Comparison of ENCODE assay signal across 31 mouse cellular contexts in genomic region chr16:24043779-24044178, GRCm38 (mm10). TPM values are rescaled to one million over a fixed set of nuclear protein-coding genes. Genes with fewer than 3 reads are reported as not detected.
"Had no signal": no experiment of that assay in that cellular context is flagged by ENCODE, and none has a peak within 500 bp of the region (broad histone marks: within the 10 kb centered on the region; RNA-seq: fewer than 3 reads in every experiment).

No protein-coding gene starts in this region.

- H3K27ac ChIP-seq: heart, embryonic 13.5 days; heart, embryonic 15.5 days; hindbrain, embryonic 13.5 days; hindbrain, embryonic 15.5 days; hindbrain, postnatal 0 days; kidney, embryonic 15.5 days; kidney, postnatal 0 days; limb, embryonic 13.5 days; limb, embryonic 15.5 days; liver, embryonic 13.5 days; liver, embryonic 15.5 days had no signal

- DNase-seq: forebrain, postnatal 0 days; gastrocnemius, postnatal 14 days; gastrocnemius, postnatal 36 days; heart, adult 18-20 months; heart, postnatal 14 days; heart, postnatal 36 days; kidney, adult 11 months; kidney, adult 8-10 months; kidney, postnatal 14 days; layer of hippocampus, adult 9-11 months; layer of hippocampus, postnatal 36 days; left cerebral cortex, postnatal 4 days; liver, embryonic 13.5 days had no signal

- H3K27me3 ChIP-seq: heart, embryonic 13.5 days; heart, embryonic 15.5 days; hindbrain, embryonic 13.5 days; hindbrain, embryonic 15.5 days; kidney, embryonic 15.5 days; limb, embryonic 13.5 days; limb, embryonic 15.5 days; liver, embryonic 13.5 days; liver, embryonic 15.5 days had no signal

- H3K9me3 ChIP-seq: heart, embryonic 13.5 days; heart, embryonic 15.5 days; hindbrain, embryonic 13.5 days; hindbrain, embryonic 15.5 days; kidney, embryonic 15.5 days; limb, embryonic 13.5 days; limb, embryonic 15.5 days; liver, embryonic 13.5 days; liver, embryonic 15.5 days had no signal

- H3K4me2 ChIP-seq: heart, embryonic 11.5 days; heart, embryonic 13.5 days; heart, embryonic 15.5 days; hindbrain, embryonic 13.5 days; hindbrain, embryonic 15.5 days; kidney, embryonic 15.5 days; limb, embryonic 13.5 days; limb, embryonic 15.5 days; liver, embryonic 13.5 days; liver, embryonic 15.5 days had no signal

- H3K4me3 ChIP-seq: heart, embryonic 13.5 days; heart, embryonic 15.5 days; hindbrain, embryonic 13.5 days; hindbrain, embryonic 15.5 days; kidney, embryonic 15.5 days; limb, embryonic 13.5 days; limb, embryonic 15.5 days; liver, embryonic 13.5 days; liver, embryonic 15.5 days had no signal

- H3K4me1 ChIP-seq: heart, embryonic 13.5 days; heart, embryonic 15.5 days; hindbrain, embryonic 13.5 days; hindbrain, embryonic 15.5 days; kidney, embryonic 15.5 days; limb, embryonic 13.5 days; limb, embryonic 15.5 days; liver, embryonic 13.5 days; liver, embryonic 15.5 days had no signal

- H3K9ac ChIP-seq: forebrain, postnatal 0 days; heart, embryonic 13.5 days; heart, embryonic 15.5 days; hindbrain, embryonic 13.5 days; hindbrain, embryonic 15.5 days; kidney, embryonic 15.5 days; limb, embryonic 13.5 days; limb, embryonic 15.5 days; liver, embryonic 13.5 days; liver, embryonic 15.5 days had no signal

- ATAC-seq: forebrain, postnatal 0 days; hindbrain, postnatal 0 days; intestine, embryonic 16.5 days had no signal

- H3K36me3 ChIP-seq: heart, embryonic 13.5 days; heart, embryonic 15.5 days; hindbrain, embryonic 13.5 days; hindbrain, embryonic 15.5 days; kidney, embryonic 15.5 days; limb, embryonic 13.5 days; limb, embryonic 15.5 days; liver, embryonic 13.5 days; liver, embryonic 15.5 days had no signal

RNA-seq across cellular contexts. Expression of gene Gm37419, which starts 55.5 kb away (rescaled TPM):
- polyA plus RNA-seq: forebrain, postnatal 0 days; gonadal fat pad, adult 2 months; heart, embryonic 11.5 days; heart, embryonic 13.5 days; heart, embryonic 15.5 days; heart, postnatal 0 days; hindbrain, embryonic 11.5 days; hindbrain, embryonic 13.5 days; hindbrain, embryonic 15.5 days; hindbrain, postnatal 0 days; intestine, embryonic 14.5 days; intestine, embryonic 16.5 days; kidney, embryonic 15.5 days; kidney, postnatal 0 days; large intestine, adult 2 months; limb, embryonic 11.5 days; limb, embryonic 13.5 days; limb, embryonic 15.5 days; liver, embryonic 13.5 days; liver, embryonic 15.5 days had no signal
